Mouse (Mus musculus): Measurements from ENCODE around the gene Dph1. TPM values are rescaled to one million over a fixed set of nuclear protein-coding genes. Genes with fewer than 3 reads are reported as not detected.

The Dph1 gene
- polyA plus RNA-seq, 1 experiment from 2014 or later, result 19.7 TPM

DNA sequence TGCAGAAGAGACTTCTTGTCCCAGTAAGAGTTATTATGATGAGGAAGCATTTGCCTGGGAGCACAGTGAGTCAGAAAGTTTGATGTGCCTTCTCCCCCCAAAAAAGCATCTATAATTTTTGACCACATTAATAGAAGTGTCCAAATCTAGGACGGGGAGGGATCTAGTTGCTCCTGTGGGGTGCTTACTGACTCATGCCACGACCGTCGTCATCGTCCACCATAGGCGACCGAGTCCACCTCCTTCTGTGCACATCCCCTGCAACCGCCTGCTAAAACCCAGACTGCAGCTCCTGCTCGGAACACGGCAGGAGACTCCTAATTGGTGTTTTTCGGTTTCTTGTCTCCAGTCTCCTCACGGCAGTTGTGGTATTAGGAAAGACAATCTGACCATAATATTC lies 33.0 kb upstream of the Dph1 start:
- Histone ChIP-seq H3K9ac (ENCODE audit: low read length) (no peak overlapping the region), H3K27me3 (ENCODE audit: control insufficient read depth, insufficient read depth, low read length) (no peaks in the 10 kb centered on the region), H3K27ac (ENCODE audit: low read length) (no peak overlapping the region), H3K9me3 (replicated peaks; ENCODE audit: control insufficient read depth, low read length) (no peaks in the 10 kb centered on the region), H3K4me1 (ENCODE audit: control insufficient read depth, insufficient read depth, low read length) (peaks cover 21% of the 10 kb centered on the region), H3K36me3 (ENCODE audit: control insufficient read depth, insufficient read depth) (no peaks in the 10 kb centered on the region), H3K4me3 (ENCODE audit: low read length) (no peak overlapping the region), H3K4me2 (ENCODE audit: low read depth, low read length) (no peak overlapping the region)
- WGBS, result 86% methylated on average over 12 of the region's 12 CpGs
- no peak for ATAC-seq (replicated peaks; ENCODE audit: extremely low read depth, insufficient read depth, low FRiP score)

DNA sequence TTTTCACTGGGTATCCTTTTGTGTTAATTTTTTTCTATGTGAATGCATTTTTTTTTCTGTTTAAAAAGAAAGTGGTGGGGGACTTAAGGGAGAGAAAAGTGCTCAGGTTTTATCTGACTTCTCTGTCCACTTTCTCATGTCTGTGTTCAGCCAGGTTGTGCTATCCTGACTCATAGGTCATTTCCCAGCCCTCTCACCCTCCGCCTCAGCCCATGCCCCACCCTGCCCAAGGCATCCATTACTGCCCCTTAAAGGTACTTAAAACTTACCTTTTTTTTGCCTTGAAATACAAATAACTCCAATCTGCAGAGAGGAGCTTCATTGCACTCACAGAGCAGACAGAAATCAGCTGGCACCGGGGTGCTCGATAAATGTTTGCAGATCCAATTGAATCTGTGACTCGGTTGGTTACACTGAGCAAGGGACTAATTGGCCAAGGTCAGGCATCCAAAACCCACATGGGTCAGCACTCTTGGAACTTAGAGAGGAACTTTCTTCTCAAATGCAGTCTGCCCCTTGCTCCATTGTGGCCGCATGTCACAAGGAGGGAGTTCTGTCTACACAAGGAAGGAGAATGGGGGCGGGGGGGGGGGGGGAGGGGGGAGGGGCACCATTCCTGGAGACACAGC lies 29.6 kb upstream of the Dph1 start:
- WGBS, result 49% methylated on average over 5 of the region's 6 CpGs
- H3K27ac ChIP-seq (ENCODE audit: low read length), result peak overlapping the region; percentile 55

GRCm38 (mm10) chr11:75220115-75220514 lies 29.1 kb upstream of the Dph1 start:
- ATAC-seq (replicated peaks; ENCODE audit: extremely low read depth, insufficient read depth, low FRiP score), result peak; percentile 43
- Histone ChIP-seq H3K9me3 (replicated peaks; ENCODE audit: control insufficient read depth, low read length) (no peaks in the 10 kb centered on the region), H3K27me3 (ENCODE audit: control insufficient read depth, insufficient read depth, low read length) (no peaks in the 10 kb centered on the region), H3K36me3 (ENCODE audit: control insufficient read depth, insufficient read depth) (no peaks in the 10 kb centered on the region), H3K27ac (ENCODE audit: low read length) (peak overlapping the region; percentile 55), H3K4me2 (ENCODE audit: low read depth, low read length) (peak overlapping the region; percentile 38), H3K4me3 (ENCODE audit: low read length) (no peak overlapping the region), H3K4me1 (ENCODE audit: control insufficient read depth, insufficient read depth, low read length) (peaks cover 33% of the 10 kb centered on the region), H3K9ac (ENCODE audit: low read length) (peak overlapping the region; percentile 6; the same call in 1 of the 2 replicates)
- 23% methylated on average over 9 of the region's 9 CpGs for WGBS

More for the DNA sequence above, 29.6 kb upstream of the Dph1 start:
- H3K36me3 ChIP-seq (ENCODE audit: control insufficient read depth, insufficient read depth), result no peaks in the 10 kb centered on the region
- peak overlapping the region; percentile 35 for H3K9ac ChIP-seq (ENCODE audit: low read length)
- no peak for ATAC-seq (replicated peaks; ENCODE audit: extremely low read depth, insufficient read depth, low FRiP score)
- no peaks in the 10 kb centered on the region for H3K27me3 ChIP-seq (ENCODE audit: control insufficient read depth, insufficient read depth, low read length)
- H3K4me3 ChIP-seq (ENCODE audit: low read length), result no peak overlapping the region
- H3K9me3 ChIP-seq (replicated peaks; ENCODE audit: control insufficient read depth, low read length), result no peaks in the 10 kb centered on the region
- H3K4me2 ChIP-seq (ENCODE audit: low read depth, low read length), result peak overlapping the region; percentile 38
- peaks cover 28% of the 10 kb centered on the region for H3K4me1 ChIP-seq (ENCODE audit: control insufficient read depth, insufficient read depth, low read length)

DNA sequence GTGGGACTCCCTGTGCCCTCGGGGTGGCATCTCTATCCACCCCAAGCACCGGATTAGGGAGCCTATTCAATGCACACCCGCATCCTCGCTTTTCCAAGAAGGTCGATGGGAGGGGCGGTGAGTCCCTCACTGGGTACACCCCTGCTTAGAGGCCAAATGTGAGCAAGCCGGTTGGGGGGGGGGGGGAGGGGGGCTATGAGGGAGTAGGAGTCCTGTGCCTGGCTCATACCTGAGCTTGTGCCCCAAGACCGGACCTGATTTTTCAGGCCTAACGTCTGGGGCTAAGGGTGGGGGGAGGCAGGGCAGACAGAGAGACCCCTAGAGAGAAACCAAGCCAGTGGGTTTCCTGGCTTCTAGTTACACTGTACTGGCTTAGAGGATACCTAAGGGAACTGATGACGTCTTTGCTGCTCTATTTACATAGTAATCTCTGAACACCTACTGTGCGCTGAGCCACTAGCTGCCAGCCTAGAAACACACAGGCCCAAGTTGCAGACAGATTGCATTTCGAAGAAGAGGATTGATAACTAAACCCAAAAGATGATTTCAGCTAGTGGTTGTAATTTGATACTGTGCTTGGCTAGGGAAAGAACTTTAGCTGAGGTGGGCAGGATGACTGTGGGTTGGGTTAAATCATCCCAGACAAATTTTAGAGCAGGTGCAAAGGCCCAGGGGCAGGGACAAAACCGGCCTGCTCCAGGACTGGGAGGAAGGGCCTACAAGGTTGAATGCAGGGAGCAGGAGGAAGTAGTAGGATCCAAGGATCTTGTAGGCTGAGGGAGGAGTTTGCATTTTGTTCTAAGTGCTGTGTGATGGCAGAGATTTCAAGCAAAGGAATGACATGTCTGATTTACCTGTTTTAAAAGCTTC lies 23.3 kb upstream of the Dph1 start:
- peak overlapping the region; percentile 60 for H3K9ac ChIP-seq (ENCODE audit: low read length)
- ATAC-seq (replicated peaks; ENCODE audit: extremely low read depth, insufficient read depth, low FRiP score), result no peak
- peak overlapping the region; percentile 26 for H3K4me3 ChIP-seq (ENCODE audit: low read length)
- no peaks in the 10 kb centered on the region for H3K36me3 ChIP-seq (ENCODE audit: control insufficient read depth, insufficient read depth)
- peak overlapping the region; percentile 57 for H3K4me2 ChIP-seq (ENCODE audit: low read depth, low read length)
- H3K4me1 ChIP-seq (ENCODE audit: control insufficient read depth, insufficient read depth, low read length), result peaks cover 49% of the 10 kb centered on the region
- WGBS, result 26% methylated on average over 13 of the region's 13 CpGs
- H3K27me3 ChIP-seq (ENCODE audit: control insufficient read depth, insufficient read depth, low read length), result no peaks in the 10 kb centered on the region
- H3K9me3 ChIP-seq (replicated peaks; ENCODE audit: control insufficient read depth, low read length), result no peaks in the 10 kb centered on the region
- peak overlapping the region; percentile 85 for H3K27ac ChIP-seq (ENCODE audit: low read length)

DNA sequence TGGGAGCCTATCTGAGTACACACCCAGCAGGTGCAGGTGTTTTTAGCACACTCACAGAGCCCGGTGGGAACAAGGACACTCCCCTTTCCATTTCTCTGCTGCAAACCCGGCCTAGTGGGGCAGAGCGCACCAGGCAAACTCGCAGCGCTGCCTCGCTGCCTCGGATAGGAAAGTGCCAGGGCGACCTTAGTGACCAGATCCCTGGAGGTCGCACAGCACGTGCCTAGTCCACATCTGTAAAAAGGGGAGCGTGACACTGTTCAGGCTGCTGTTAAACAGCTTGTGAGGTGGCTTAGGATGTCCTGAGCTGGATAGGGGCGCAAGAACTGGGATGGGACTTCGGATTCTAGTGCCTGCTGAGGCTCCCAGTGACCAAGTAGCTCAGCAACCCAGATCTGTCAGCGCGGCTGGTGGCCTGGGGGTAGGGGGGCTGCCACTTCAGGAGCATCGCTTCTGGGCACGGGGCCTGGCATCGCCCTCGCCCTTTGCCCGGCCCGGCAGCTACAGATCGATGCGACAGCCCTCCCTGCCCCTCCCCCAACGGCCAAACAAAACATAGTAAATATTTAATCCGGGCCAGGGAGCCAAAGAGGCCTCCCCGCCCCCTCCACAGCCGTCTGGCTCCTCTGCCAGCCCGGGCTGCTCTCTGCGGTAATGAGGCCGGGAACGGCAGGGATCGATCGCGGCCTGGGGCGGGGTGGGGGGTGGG lies 22.5 kb upstream of the Dph1 start:
- peaks cover 54% of the 10 kb centered on the region for H3K4me1 ChIP-seq (ENCODE audit: control insufficient read depth, insufficient read depth, low read length)
- ATAC-seq (replicated peaks; ENCODE audit: extremely low read depth, insufficient read depth, low FRiP score), result peak; percentile 19; the same call in 1 of the 2 replicates
- whole genome bisulfite sequencing, result 7% methylated on average over 35 of the region's 35 CpGs

GRCm38 (mm10) chr11:75212876-75213275 lies 21.8 kb upstream of the Dph1 start:
- no peak overlapping the region for H3K4me3 ChIP-seq (ENCODE audit: low read length)
- WGBS, result 19% methylated on average over 3 of the region's 3 CpGs
- peaks cover 60% of the 10 kb centered on the region for H3K4me1 ChIP-seq (ENCODE audit: control insufficient read depth, insufficient read depth, low read length)
- peak overlapping the region; percentile 99 for H3K27ac ChIP-seq (ENCODE audit: low read length)
- no peaks in the 10 kb centered on the region for H3K27me3 ChIP-seq (ENCODE audit: control insufficient read depth, insufficient read depth, low read length)
- peak overlapping the region; percentile 51 for H3K9ac ChIP-seq (ENCODE audit: low read length)
- H3K9me3 ChIP-seq (replicated peaks; ENCODE audit: control insufficient read depth, low read length), result no peaks in the 10 kb centered on the region
- peak overlapping the region; percentile 55 for H3K4me2 ChIP-seq (ENCODE audit: low read depth, low read length)
- H3K36me3 ChIP-seq (ENCODE audit: control insufficient read depth, insufficient read depth), result no peaks in the 10 kb centered on the region
- ATAC-seq (replicated peaks; ENCODE audit: extremely low read depth, insufficient read depth, low FRiP score), result no peak

More for the DNA sequence above, 22.5 kb upstream of the Dph1 start:
- Histone ChIP-seq H3K9ac (ENCODE audit: low read length) (peak overlapping the region; percentile 60), H3K27me3 (ENCODE audit: control insufficient read depth, insufficient read depth, low read length) (no peaks in the 10 kb centered on the region), H3K27ac (ENCODE audit: low read length) (peak overlapping the region; percentile 85), H3K9me3 (replicated peaks; ENCODE audit: control insufficient read depth, low read length) (no peaks in the 10 kb centered on the region), H3K4me2 (ENCODE audit: low read depth, low read length) (peak overlapping the region; percentile 57), H3K36me3 (ENCODE audit: control insufficient read depth, insufficient read depth) (no peaks in the 10 kb centered on the region), H3K4me3 (ENCODE audit: low read length) (peak overlapping the region; percentile 26)

DNA sequence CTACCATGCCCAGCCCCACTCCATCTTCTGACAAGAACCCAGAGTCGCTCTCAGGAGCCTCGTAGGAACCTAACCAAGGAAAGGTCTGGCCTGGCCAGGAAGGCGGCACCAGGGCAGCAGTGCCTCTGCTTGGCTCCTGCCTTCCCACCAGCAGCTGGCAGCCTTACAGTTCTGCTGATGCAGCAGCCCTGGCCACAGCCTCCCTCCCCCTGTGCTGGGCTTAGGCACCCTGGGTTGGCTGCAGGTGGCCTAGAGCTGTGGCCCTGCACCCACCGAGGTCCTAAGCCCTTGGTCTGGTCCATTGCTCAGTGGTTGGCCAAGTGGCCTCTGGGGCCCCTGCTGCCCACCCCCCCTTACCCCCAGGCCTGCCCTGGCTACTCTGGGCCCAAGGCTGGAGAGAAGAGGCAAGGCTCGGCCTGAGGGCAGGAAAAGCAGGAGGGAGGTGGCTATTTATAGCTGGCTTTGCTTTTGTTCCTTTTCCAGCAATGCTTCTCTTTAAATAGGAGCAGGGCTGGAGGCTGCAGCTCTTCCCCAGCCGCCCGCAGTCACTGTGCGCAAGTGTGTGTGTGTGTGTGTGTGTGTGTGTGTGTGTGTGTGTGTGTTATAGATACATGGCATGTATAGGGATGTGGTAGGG lies 21.1 kb upstream of the Dph1 start:
- H3K4me1 ChIP-seq (ENCODE audit: control insufficient read depth, insufficient read depth, low read length), result peaks cover 60% of the 10 kb centered on the region
- peak; percentile 77 for ATAC-seq (replicated peaks; ENCODE audit: extremely low read depth, insufficient read depth, low FRiP score)
- no peaks in the 10 kb centered on the region for H3K9me3 ChIP-seq (replicated peaks; ENCODE audit: control insufficient read depth, low read length)
- peak overlapping the region; percentile 68 for H3K9ac ChIP-seq (ENCODE audit: low read length)
- H3K27ac ChIP-seq (ENCODE audit: low read length), result peak overlapping the region; percentile 99
- H3K27me3 ChIP-seq (ENCODE audit: control insufficient read depth, insufficient read depth, low read length), result no peaks in the 10 kb centered on the region
- 30% methylated on average over 8 of the region's 8 CpGs for WGBS
- H3K4me2 ChIP-seq (ENCODE audit: low read depth, low read length), result peak overlapping the region; percentile 55
- H3K4me3 ChIP-seq (ENCODE audit: low read length), result no peak overlapping the region
- H3K36me3 ChIP-seq (ENCODE audit: control insufficient read depth, insufficient read depth), result no peaks in the 10 kb centered on the region

DNA sequence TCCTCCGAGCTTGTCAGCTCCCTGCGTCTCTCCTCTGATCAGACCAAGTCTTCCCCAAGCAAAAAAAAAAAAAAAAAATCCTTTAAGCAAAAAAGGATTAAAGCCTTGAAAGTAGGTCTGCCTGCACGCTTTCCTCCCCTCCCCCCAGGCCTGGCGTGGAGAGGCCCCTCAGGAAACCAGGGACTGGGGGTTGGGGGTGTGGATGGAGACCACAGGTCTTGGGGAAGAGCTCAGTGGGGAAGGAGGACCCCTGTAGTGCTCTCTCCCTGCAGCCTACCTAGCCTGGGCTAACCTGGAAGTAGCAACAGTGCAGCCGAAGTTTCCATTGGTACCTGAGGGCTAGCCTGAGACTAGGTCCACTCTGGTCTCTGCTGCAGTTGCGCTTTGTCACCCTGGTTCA lies 19.7 kb upstream of the Dph1 start:
- Histone ChIP-seq H3K9me3 (replicated peaks; ENCODE audit: control insufficient read depth, low read length) (no peaks in the 10 kb centered on the region), H3K9ac (ENCODE audit: low read length) (no peak overlapping the region), H3K27ac (ENCODE audit: low read length) (no peak overlapping the region), H3K27me3 (ENCODE audit: control insufficient read depth, insufficient read depth, low read length) (no peaks in the 10 kb centered on the region), H3K36me3 (ENCODE audit: control insufficient read depth, insufficient read depth) (no peaks in the 10 kb centered on the region), H3K4me2 (ENCODE audit: low read depth, low read length) (no peak overlapping the region), H3K4me1 (ENCODE audit: control insufficient read depth, insufficient read depth, low read length) (peaks cover 53% of the 10 kb centered on the region), H3K4me3 (ENCODE audit: low read length) (no peak overlapping the region)
- no peak for ATAC-seq (replicated peaks; ENCODE audit: extremely low read depth, insufficient read depth, low FRiP score)
- WGBS, result 77% methylated on average over 6 of the region's 6 CpGs
